26 mouse cellular contexts compared by ENCODE assay signal in the genomic region with DNA sequence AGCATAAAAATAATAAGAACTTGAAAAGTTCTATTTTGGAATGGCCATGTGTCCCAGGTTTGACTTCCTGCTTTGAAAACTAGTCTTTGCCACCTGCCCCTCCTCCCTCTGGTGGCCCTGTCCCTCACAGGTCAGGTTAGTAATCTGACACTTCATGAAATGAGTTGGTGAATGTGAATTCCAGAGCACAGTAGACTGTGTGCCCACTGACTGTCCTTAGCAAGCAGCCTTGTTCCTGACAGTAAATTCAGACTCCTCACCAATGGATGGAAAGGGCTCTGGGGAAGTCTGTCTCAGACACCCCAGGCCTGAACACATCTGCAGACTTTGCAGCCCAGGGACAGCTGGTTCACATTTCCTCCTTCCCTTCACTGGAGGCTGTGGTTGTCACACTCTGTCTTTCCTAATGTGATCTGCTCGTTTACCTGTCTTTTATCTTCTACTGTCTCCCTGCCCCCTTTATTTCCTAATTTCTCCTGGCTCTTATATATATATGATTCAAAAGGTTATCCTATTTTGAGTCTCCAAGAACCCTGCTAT. TPM values are rescaled to one million over a fixed set of nuclear protein-coding genes. Genes with fewer than 3 reads are reported as not detected.
DNase-seq lines count a peak whose midpoint lies in the region; ATAC-seq lines count a peak whose summit lies in the region.
"Had no signal": no experiment of that assay in that cellular context is flagged by ENCODE, and none has a peak within 500 bp of the region (broad histone marks: within the 10 kb centered on the region; RNA-seq: fewer than 3 reads in every experiment).

No protein-coding gene starts in this region.

- peak; percentile 49; the same call in 1 of the 2 replicates for ATAC-seq in kidney, embryonic 16.5 days (ENCODE audit: low FRiP score, low TSS enrichment)
- no peak for ATAC-seq in heart, embryonic 11.5 days (replicated peaks; ENCODE audit: insufficient number of reproducible peaks, low FRiP score, low TSS enrichment)
- ATAC-seq: forebrain, embryonic 14.5 days; inflammation-experienced regulatory T-cells, adult 6 months had no signal

- peaks cover 10% of the 10 kb centered on the region for H3K4me1 ChIP-seq in kidney, embryonic 16.5 days (ENCODE audit: insufficient read depth, low read length)
- H3K4me1 ChIP-seq in limb, embryonic 10.5 days: peaks cover 40% of the 10 kb centered on the region
- H3K4me1 ChIP-seq in heart, embryonic 11.5 days (ENCODE audit: control insufficient read depth, insufficient read depth, low read length): no peaks in the 10 kb centered on the region
- H3K4me1 ChIP-seq: liver, embryonic 13.5 days; stomach, embryonic 15.5 days had no signal

- H3K4me3 ChIP-seq in kidney, embryonic 16.5 days (ENCODE audit: low read length): no peak overlapping the region
- H3K4me3 ChIP-seq in limb, embryonic 10.5 days: no peak overlapping the region
- no peak overlapping the region for H3K4me3 ChIP-seq in heart, embryonic 11.5 days (ENCODE audit: low read depth, low read length)
- H3K4me3 ChIP-seq: embryonic facial prominence, embryonic 12.5 days; heart, embryonic 13.5 days; hindbrain, embryonic 13.5 days; liver, embryonic 13.5 days; stomach, embryonic 15.5 days had no signal

- no peaks in the 10 kb centered on the region for H3K36me3 ChIP-seq in kidney, embryonic 16.5 days (ENCODE audit: insufficient read depth, low read length)
- no peaks in the 10 kb centered on the region for H3K36me3 ChIP-seq in limb, embryonic 10.5 days
- no peaks in the 10 kb centered on the region for H3K36me3 ChIP-seq in heart, embryonic 11.5 days (ENCODE audit: control insufficient read depth, insufficient read depth, low read length)
- H3K36me3 ChIP-seq: embryonic facial prominence, embryonic 12.5 days; heart, embryonic 13.5 days; hindbrain, embryonic 13.5 days; liver, embryonic 13.5 days; stomach, embryonic 15.5 days had no signal

- H3K27me3 ChIP-seq in kidney, embryonic 16.5 days (ENCODE audit: insufficient read depth, low read length): no peaks in the 10 kb centered on the region
- H3K27me3 ChIP-seq in limb, embryonic 10.5 days (ENCODE audit: low read depth, poor library complexity, severe bottlenecking): peaks cover 9% of the 10 kb centered on the region; the same call in 1 of the 2 replicates
- no peaks in the 10 kb centered on the region for H3K27me3 ChIP-seq in heart, embryonic 11.5 days (ENCODE audit: control insufficient read depth, insufficient read depth, low read length)
- H3K27me3 ChIP-seq: embryonic facial prominence, embryonic 12.5 days; liver, embryonic 13.5 days; stomach, embryonic 15.5 days had no signal

- H3K9ac ChIP-seq in kidney, embryonic 16.5 days (replicated peaks; ENCODE audit: low read length): no peak overlapping the region
- no peak overlapping the region for H3K9ac ChIP-seq in heart, embryonic 11.5 days (ENCODE audit: low read depth, low read length)
- H3K9ac ChIP-seq: embryonic facial prominence, embryonic 12.5 days; heart, embryonic 13.5 days; hindbrain, embryonic 13.5 days; liver, embryonic 13.5 days; lung, embryonic 14.5 days; stomach, embryonic 15.5 days had no signal

- H3K4me2 ChIP-seq in kidney, embryonic 16.5 days (replicated peaks; ENCODE audit: low read depth, low read length): no peak overlapping the region
- no peak overlapping the region for H3K4me2 ChIP-seq in heart, embryonic 11.5 days
- H3K4me2 ChIP-seq: embryonic facial prominence, embryonic 12.5 days; heart, embryonic 13.5 days; hindbrain, embryonic 13.5 days; liver, embryonic 13.5 days; lung, embryonic 14.5 days; midbrain, embryonic 11.5 days; stomach, embryonic 15.5 days had no signal

- no peak overlapping the region for H3K27ac ChIP-seq in kidney, embryonic 16.5 days (ENCODE audit: low read length)
- H3K27ac ChIP-seq in limb, embryonic 10.5 days: peak overlapping the region; percentile 77
- no peak overlapping the region for H3K27ac ChIP-seq in heart, embryonic 11.5 days (ENCODE audit: low read depth, low read length)
- H3K27ac ChIP-seq: embryonic facial prominence, embryonic 12.5 days; heart, embryonic 13.5 days; hindbrain, embryonic 13.5 days; liver, embryonic 13.5 days; stomach, embryonic 15.5 days had no signal

- 0% methylated on average over 1 of the region's 1 CpGs for WGBS in kidney, embryonic 16.5 days
- 6% methylated on average over 1 of the region's 1 CpGs for WGBS in limb, embryonic 10.5 days
- WGBS in heart, embryonic 11.5 days (ENCODE audit: insufficient replicate concordance): 5% methylated on average over 1 of the region's 1 CpGs

- H3K9me3 ChIP-seq in kidney, embryonic 16.5 days (ENCODE audit: low read length): no peaks in the 10 kb centered on the region
- H3K9me3 ChIP-seq in limb, embryonic 10.5 days (replicated peaks): no peaks in the 10 kb centered on the region
- no peaks in the 10 kb centered on the region for H3K9me3 ChIP-seq in heart, embryonic 11.5 days (replicated peaks; ENCODE audit: control insufficient read depth, low read length)
- H3K9me3 ChIP-seq: embryonic facial prominence, embryonic 12.5 days; heart, embryonic 13.5 days; hindbrain, embryonic 13.5 days; liver, embryonic 13.5 days; stomach, embryonic 15.5 days had no signal

- DNase-seq in kidney, adult 18-20 months: no peak
- peak; percentile 24 for DNase-seq in embryo, embryonic 9.5 days (ENCODE audit: extremely low spot score)
- DNase-seq in limb, embryonic 10.5 days (ENCODE audit: low spot score): peak; percentile 53
- DNase-seq in mesoderm, embryonic 11.5 days (ENCODE audit: low read depth, low spot score): peak; percentile 63
- DNase-seq in adrenal gland, adult 8-10 months: no peak
- DNase-seq: adrenal gland, postnatal 14 days; cerebellum, adult 2 months; cerebellum, postnatal 25 days; gastrocnemius, postnatal 10 days; heart, adult 18-20 months; heart, postnatal 14 days; kidney, adult 2 months; kidney, postnatal 4 days; liver, embryonic 13.5 days; lung, embryonic 14.5 days; thymus, postnatal 4 days had no signal

RNA-seq across cellular contexts. Expression of a gene that starts 49.6 kb away (rescaled TPM):
- polyA plus RNA-seq in kidney, embryonic 16.5 days (2015; fragmentation: Nextera tagmentation; extraction: Ambion mirVana): 2.9 and 3.9 TPM in 2 replicates
- polyA plus RNA-seq in limb, embryonic 10.5 days (2016; fragmentation: Nextera tagmentation; extraction: Ambion mirVana): 0.11 and 0.49 TPM in 2 replicates
- total RNA-seq in adrenal gland, adult 8-10 months (2022): 10 to 100 TPM; 15.7 to 30.5 (median 19.1) TPM
- 0.10 TPM in 1 of 2 replicates, not detected in the other for polyA plus RNA-seq in heart, embryonic 11.5 days (2014; fragmentation: Nextera tagmentation; extraction: Ambion mirVana)
- total RNA-seq: neutrophil, adult 5-6 weeks had no signal
- polyA plus RNA-seq: inflammation-experienced regulatory T-cells, adult 6 months had no signal

Comparison
In these comparisons a context has a peak if more than half of its experiments do, and no peak if none do; other contexts are left out.
1. DNase-seq: peak in embryo, embryonic 9.5 days (single experiment), limb, embryonic 10.5 days (single experiment) and mesoderm, embryonic 11.5 days (single experiment); none in kidney, adult 18-20 months (single experiment) and adrenal gland, adult 8-10 months (single experiment).